ENCODE assay signal across 9 mouse cellular contexts in genomic region chr11:82989357-82989756, GRCm38 (mm10). TPM values are rescaled to one million over a fixed set of nuclear protein-coding genes. Genes with fewer than 3 reads are reported as not detected.
A peak's percentile ranks its signal among the peaks of the same experiment; 100 is the strongest.
DNase-seq lines count a peak whose midpoint lies in the region; ATAC-seq and TF ChIP-seq lines count a peak whose summit lies in the region.
"Had no signal": no experiment of that assay in that cellular context is flagged by ENCODE, and none has a peak within 500 bp of the region (broad histone marks: within the 10 kb centered on the region; RNA-seq: fewer than 3 reads in every experiment).

No protein-coding gene starts in this region.

- H3K27ac ChIP-seq in heart, embryonic 11.5 days (ENCODE audit: low read depth, low read length): no peak overlapping the region
- H3K27ac ChIP-seq in ES-E14 (ENCODE audit: insufficient read depth, low read depth, low read length, poor library complexity, severe bottlenecking): no peak overlapping the region
- H3K27ac ChIP-seq in hindbrain, embryonic 12.5 days: no peak overlapping the region
- no peak overlapping the region for H3K27ac ChIP-seq in lung, embryonic 14.5 days (ENCODE audit: low read depth)

- TF ChIP-seq CTCF in lung, embryonic 14.5 days (IDR thresholded peaks at IDR 0.05; ENCODE audit: low read depth): no peak

- H3K9ac ChIP-seq in heart, embryonic 11.5 days (ENCODE audit: low read depth, low read length): no peak overlapping the region
- peak overlapping the region; percentile 48; the same call in 1 of the 2 replicates for H3K9ac ChIP-seq in ES-E14 (ENCODE audit: insufficient read depth, low read depth, low read length, poor library complexity, severe bottlenecking)
- H3K9ac ChIP-seq in hindbrain, embryonic 12.5 days: no peak overlapping the region
- no peak overlapping the region; the same call in 1 of the 2 replicates for H3K9ac ChIP-seq in lung, embryonic 14.5 days

- H3K4me3 ChIP-seq in heart, embryonic 11.5 days (ENCODE audit: low read depth, low read length): 0 out of 2 replicates have a peak overlapping the region, but pooled peaks have one; percentile 9
- H3K4me3 ChIP-seq in ES-E14 (ENCODE audit: insufficient read depth in 1 of 2, low read depth in 1 of 2, low read length in 2 of 2, poor library complexity in 1 of 2, severe bottlenecking in 1 of 2): peak overlapping the region in 1 of 2 experiments; percentile 23; a peak in 1 of 4 replicates
- H3K4me3 ChIP-seq in hindbrain, embryonic 12.5 days: no peak overlapping the region
- H3K4me3 ChIP-seq in lung, embryonic 14.5 days (ENCODE audit: low read depth, low read length): peak overlapping the region; percentile 45

- H3K4me1 ChIP-seq in heart, embryonic 11.5 days (ENCODE audit: control insufficient read depth, insufficient read depth, low read length): 0 out of 2 replicates have a peak, but pooled peaks cover 2% of the 10 kb centered on the region
- H3K4me1 ChIP-seq in ES-E14 (ENCODE audit: control insufficient read depth in 2 of 2, insufficient read depth in 2 of 2, low read length in 2 of 2, poor library complexity in 1 of 2): peaks cover 4 to 14% of the 10 kb centered on the region in 2 experiments; a peak in 2 of 4 replicates
- H3K4me1 ChIP-seq in hindbrain, embryonic 12.5 days: peaks cover 11% of the 10 kb centered on the region
- peaks cover 5% of the 10 kb centered on the region; the same call in 1 of the 2 replicates for H3K4me1 ChIP-seq in lung, embryonic 14.5 days (ENCODE audit: insufficient read depth)

- H3K36me3 ChIP-seq in heart, embryonic 11.5 days (ENCODE audit: control insufficient read depth, insufficient read depth, low read length): peaks cover 4% of the 10 kb centered on the region; the same call in 1 of the 2 replicates
- no peaks in the 10 kb centered on the region; the same call in 1 of the 2 replicates for H3K36me3 ChIP-seq in ES-E14 (ENCODE audit: control insufficient read depth, insufficient read depth, low read length, poor library complexity, severe bottlenecking)
- no peaks in the 10 kb centered on the region for H3K36me3 ChIP-seq in hindbrain, embryonic 12.5 days
- peaks cover 24% of the 10 kb centered on the region for H3K36me3 ChIP-seq in lung, embryonic 14.5 days (ENCODE audit: insufficient read depth)

- in situ Hi-C loops in ES-E14 (cut with MboI; ENCODE audit: low sequenced_read_pairs in 2 of 2, unreplicated experiment in 2 of 2): no loop called here

- WGBS in heart, embryonic 11.5 days (ENCODE audit: insufficient replicate concordance): 28% methylated on average over 12 of the region's 12 CpGs
- 35% methylated on average over 12 of the region's 12 CpGs for WGBS in hindbrain, embryonic 12.5 days
- 17% methylated on average over 12 of the region's 12 CpGs for WGBS in lung, embryonic 14.5 days

- peak overlapping the region; percentile 71 for H3K4me2 ChIP-seq in heart, embryonic 11.5 days
- H3K4me2 ChIP-seq in hindbrain, embryonic 12.5 days (replicated peaks): peak overlapping the region; percentile 19; the same call in 1 of the 2 replicates
- peak overlapping the region; percentile 81 for H3K4me2 ChIP-seq in lung, embryonic 14.5 days

- H3K9me3 ChIP-seq in heart, embryonic 11.5 days (replicated peaks; ENCODE audit: control insufficient read depth, low read length): 0 out of 2 replicates have a peak, but pooled peaks cover 3% of the 10 kb centered on the region
- no peaks in the 10 kb centered on the region for H3K9me3 ChIP-seq in ES-E14 (ENCODE audit: control insufficient read depth, insufficient read depth, low read depth, low read length)
- no peaks in the 10 kb centered on the region for H3K9me3 ChIP-seq in hindbrain, embryonic 12.5 days (replicated peaks)
- no peaks in the 10 kb centered on the region for H3K9me3 ChIP-seq in lung, embryonic 14.5 days (ENCODE audit: low read depth, low read length)

- no peaks in the 10 kb centered on the region for H3K27me3 ChIP-seq in heart, embryonic 11.5 days (ENCODE audit: control insufficient read depth, insufficient read depth, low read length)
- H3K27me3 ChIP-seq in hindbrain, embryonic 12.5 days: 0 out of 2 replicates have a peak, but pooled peaks cover 9% of the 10 kb centered on the region
- no peaks in the 10 kb centered on the region for H3K27me3 ChIP-seq in lung, embryonic 14.5 days (ENCODE audit: insufficient read depth, low read length)

- DNase-seq in heart, adult 18-20 months: no peak
- DNase-seq in ES-E14 (ENCODE audit: low read depth, low spot score): no peak
- DNase-seq in lung, embryonic 14.5 days: peak; percentile 75
- DNase-seq in left cerebral cortex, adult 9 months (ENCODE audit: low spot score in 2 of 2): no peak
- no peak for DNase-seq in ovary, postnatal 10 days (ENCODE audit: low spot score)
- DNase-seq: thymus, adult 18-20 months had no signal

- no peak for ATAC-seq in heart, embryonic 11.5 days (replicated peaks; ENCODE audit: insufficient number of reproducible peaks, low FRiP score, low TSS enrichment)
- ATAC-seq in hindbrain, embryonic 12.5 days (ENCODE audit: low FRiP score): no peak
- ATAC-seq in lung, embryonic 14.5 days (ENCODE audit: insufficient read depth): 0 out of 2 replicates have a peak, but pooled peaks have one; percentile 39
- ATAC-seq in megakaryocyte-erythroid progenitor cell, adult 5-6 weeks (replicated peaks; ENCODE audit: low FRiP score, low TSS enrichment, poor library complexity, severe bottlenecking): no peak

TF ChIP-seq in ES-E14, 5 proteins besides CTCF, POLR2A, EP300 and RAD21:
- no peak for TF ChIP-seq MAFK (IDR thresholded peaks at IDR 0.05; ENCODE audit: insufficient read depth, low read depth, low read length)
- TF ChIP-seq HCFC1 (IDR thresholded peaks at IDR 0.05; ENCODE audit: borderline replicate concordance, insufficient read depth, low read length): no peak
- no peak for TF ChIP-seq ZC3H11A (IDR thresholded peaks at IDR 0.05; ENCODE audit: borderline replicate concordance, low read depth, low read length)
- no peak for TF ChIP-seq ZNF384 (IDR thresholded peaks at IDR 0.05; ENCODE audit: low read depth, low read length)

RNA-seq across cellular contexts. Expression of gene Slfn9, which starts 2.3 kb away (rescaled TPM):
- polyA plus RNA-seq in heart, embryonic 11.5 days (2014; fragmentation: Nextera tagmentation; extraction: Ambion mirVana): 14.1 and 16.6 TPM in 2 replicates
- under 1 TPM; 0.69 to 0.87 TPM for total RNA-seq in heart, adult 18-20 months (2021)
- total RNA-seq in ES-E14 (2012; rRNA removed): 10.9 and 12.3 TPM in 2 replicates
- 10.1 and 10.9 TPM in 2 replicates for polyA plus RNA-seq in hindbrain, embryonic 12.5 days (2016; fragmentation: Nextera tagmentation; extraction: Ambion mirVana)
- polyA plus RNA-seq in lung, embryonic 14.5 days (2014; fragmentation: Nextera tagmentation; extraction: Ambion mirVana): 34.4 and 36.1 TPM in 2 replicates
- 3.2 and 4.1 TPM in 2 replicates for total RNA-seq in megakaryocyte-erythroid progenitor cell, adult 5-6 weeks (2014; fragmentation: Nextera tagmentation)
- total RNA-seq in megakaryocyte-erythroid progenitor cell, adult 5-6 weeks (2017): 6.1 and 11.7 TPM in 2 replicates

RNA-seq across cellular contexts. Expression of gene Slfn8, which starts 31.3 kb away (rescaled TPM):
- 0.29 and 0.39 TPM in 2 replicates for polyA plus RNA-seq in heart, embryonic 11.5 days (2014; fragmentation: Nextera tagmentation; extraction: Ambion mirVana)
- under 1 TPM; 0.65 to 0.98 TPM for total RNA-seq in heart, adult 18-20 months (2021)
- total RNA-seq in ES-E14 (2012; rRNA removed): 2.3 and 2.4 TPM in 2 replicates
- 0.34 and 0.53 TPM in 2 replicates for polyA plus RNA-seq in hindbrain, embryonic 12.5 days (2016; fragmentation: Nextera tagmentation; extraction: Ambion mirVana)
- 0.55 and 0.75 TPM in 2 replicates for polyA plus RNA-seq in lung, embryonic 14.5 days (2014; fragmentation: Nextera tagmentation; extraction: Ambion mirVana)
- total RNA-seq in megakaryocyte-erythroid progenitor cell, adult 5-6 weeks (2014; fragmentation: Nextera tagmentation): 7.4 and 9.3 TPM in 2 replicates
- 6.5 and 11.6 TPM in 2 replicates for total RNA-seq in megakaryocyte-erythroid progenitor cell, adult 5-6 weeks (2017)

RNA-seq across cellular contexts. Expression of gene Slfn5, which starts 38.2 kb away (rescaled TPM):
- polyA plus RNA-seq in heart, embryonic 11.5 days (2014; fragmentation: Nextera tagmentation; extraction: Ambion mirVana): 0.68 and 1.4 TPM in 2 replicates
- total RNA-seq in heart, adult 18-20 months (2021): 10 to 100 TPM; 50.5 to 65.6 TPM
- 9.4 and 12.1 TPM in 2 replicates for total RNA-seq in ES-E14 (2012; rRNA removed)
- 1.1 and 1.3 TPM in 2 replicates for polyA plus RNA-seq in hindbrain, embryonic 12.5 days (2016; fragmentation: Nextera tagmentation; extraction: Ambion mirVana)
- 1.5 and 1.6 TPM in 2 replicates for polyA plus RNA-seq in lung, embryonic 14.5 days (2014; fragmentation: Nextera tagmentation; extraction: Ambion mirVana)
- 1.1 and 2.5 TPM in 2 replicates for total RNA-seq in megakaryocyte-erythroid progenitor cell, adult 5-6 weeks (2014; fragmentation: Nextera tagmentation)
- total RNA-seq in megakaryocyte-erythroid progenitor cell, adult 5-6 weeks (2017): 2.8 and 5.5 TPM in 2 replicates

Comparison
In these comparisons a context has a peak if more than half of its experiments do, and no peak if none do; other contexts are left out.
1. H3K4me2 ChIP-seq: peak in every context shown above with its lines; median percentile 81 in lung, embryonic 14.5 days; 71 in heart, embryonic 11.5 days; 19 in hindbrain, embryonic 12.5 days.